Mouse (Mus musculus): ENCODE measurements around the gene Khsrp.

DNA sequence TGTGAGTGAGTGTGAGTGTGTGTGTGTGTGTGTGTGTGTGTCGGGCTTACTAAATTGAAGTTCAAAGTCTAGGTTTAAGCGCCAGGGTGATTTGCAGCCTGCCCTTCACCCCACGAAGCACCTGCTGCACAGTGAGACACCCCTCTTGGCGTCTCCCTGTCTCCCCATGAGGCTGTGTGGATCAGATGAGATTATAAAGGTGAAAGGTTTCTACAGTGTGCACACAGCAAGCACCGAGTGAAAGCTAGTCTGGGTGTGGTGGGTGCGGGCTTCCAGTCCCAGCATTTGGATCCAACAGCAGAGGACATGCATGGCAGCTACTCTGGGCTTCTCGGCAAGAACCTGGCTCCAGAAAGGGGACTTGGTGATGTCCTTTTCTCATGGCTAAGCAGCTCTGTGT is 50.3 kb downstream of the Khsrp start:
- TF ChIP-seq POLR2A (IDR thresholded peaks at IDR 0.05; ENCODE audit: insufficient read length, low read depth), result no peak
- no peak for TF ChIP-seq MAX (IDR thresholded peaks at IDR 0.05; ENCODE audit: low read depth)
- TF ChIP-seq MYOG (IDR thresholded peaks at IDR 0.05; ENCODE audit: control insufficient read depth in 1 of 3, insufficient read depth in 1 of 3, insufficient read length in 2 of 3, low read depth in 2 of 3), result no peak
- no peak for TF ChIP-seq E2F4 (IDR thresholded peaks at IDR 0.05; ENCODE audit: insufficient read depth)
